Mouse (Mus musculus) embryonic facial prominence, embryonic 14.5 days (tissue): Measurements from ENCODE around the gene Adipor2. TPM values are rescaled to one million over a fixed set of nuclear protein-coding genes. Genes with fewer than 3 reads are reported as not detected.

ENCODE experiments used
- ATAC-seq: fragments of 200-750 bp; cut with Nextera tagmentation; 2 replicates; pipeline ENCODE4 v1.8.0; 2017; ENCODE audit warnings: low read depth, moderate number of reproducible peaks, moderate TSS enrichment
- DNase-seq: peaks from one replicate; pipeline ENCODE4 v3.0.0-alpha.2; 2015; ENCODE audit warnings: low spot score
- H3K27ac ChIP-seq: fragments of 300-500 bp; sonication (generic); replicated peaks from 2 replicates; pipeline ENCODE4 v1.5.1; 2014; ENCODE audit warnings: low read depth, mild to moderate bottlenecking, low read length, moderate library complexity
- H3K27me3 ChIP-seq: fragments of 300-500 bp; sonication (generic); replicated peaks from 2 replicates; pipeline ENCODE4 v1.6.1; 2014; ENCODE audit warnings: low read length; ENCODE audit not compliant: control insufficient read depth, insufficient read depth
- H3K36me3 ChIP-seq: fragments of 300-500 bp; sonication (generic); 2 replicates; pipeline ENCODE4 v1.6.1; 2014; ENCODE audit warnings: low read length, mixed read lengths; ENCODE audit not compliant: control insufficient read depth, insufficient read depth
- H3K4me1 ChIP-seq: fragments of 300-500 bp; sonication (generic); 2 replicates; pipeline ENCODE4 v1.6.1; 2014; ENCODE audit warnings: antibody characterized with exemption, low read length; ENCODE audit not compliant: control insufficient read depth, insufficient read depth
- H3K4me2 ChIP-seq: fragments of 300-500 bp; sonication (generic); 2 replicates; pipeline ENCODE4 v1.6.1; 2014; ENCODE audit warnings: low read depth, mild to moderate bottlenecking, low read length, moderate library complexity, mixed read lengths
- H3K4me3 ChIP-seq: fragments of 300-500 bp; sonication (generic); 2 replicates; pipeline ENCODE4 v1.5.1; 2014; ENCODE audit warnings: low read depth, mild to moderate bottlenecking, low read length
- H3K9ac ChIP-seq: fragments of 300-500 bp; sonication (generic); 2 replicates; pipeline ENCODE4 v1.6.1; 2014; ENCODE audit warnings: low read depth, mild to moderate bottlenecking, low read length, moderate library complexity, mixed read lengths
- H3K9me3 ChIP-seq: fragments of 300-500 bp; sonication (generic); 2 replicates; pipeline ENCODE4 v1.6.1; 2016; ENCODE audit warnings: low read length; ENCODE audit not compliant: control insufficient read depth
- WGBS: fragments of 180-500 bp; shearing (Covaris S2); extraction: QIAGEN DNeasy Blood & Tissue Kit; methylation state at CpG from one replicate; pipeline ENCODE4 v1.1.7; 2014; 5-methylcytosine and 5-hydroxymethylcytosine counted together
- polyA plus RNA-seq: library from polyadenylated mRNA; unstranded; fragments of >200 nt; fragmentation: Nextera tagmentation; extraction: Ambion mirVana; gene quantifications from 2 replicates; pipeline ENCODE4 v1.2.1, GENCODE M21; 2014

The Adipor2 gene
- polyA plus RNA-seq, 1 experiment from 2014 or later, result 30.1 TPM

GRCm38 (mm10) chr6:119314751-119315476 is 102.6 kb downstream of the Adipor2 start:
- no peaks in the 10 kb centered on the region; the same call in 1 of the 2 replicates for H3K9me3 ChIP-seq
- H3K27me3 ChIP-seq, result no peaks in the 10 kb centered on the region
- H3K4me2 ChIP-seq, result no peak overlapping the region
- H3K4me3 ChIP-seq, result no peak overlapping the region
- ATAC-seq, result no peak
- 66% methylated on average over 7 of the region's 7 CpGs for WGBS
- no peaks in the 10 kb centered on the region for H3K4me1 ChIP-seq
- no peak overlapping the region for H3K27ac ChIP-seq
- H3K9ac ChIP-seq, result no peak overlapping the region
- no peak for DNase-seq
- H3K36me3 ChIP-seq, result no peaks in the 10 kb centered on the region

GRCm38 (mm10) chr6:119313588-119314375 is 103.7 kb downstream of the Adipor2 start:
- ATAC-seq (0 out of 2 replicates have a peak, but pooled peaks have one; percentile 26), DNase-seq (no peak)
- no peak overlapping the region for H3K4me2 ChIP-seq
- no peak overlapping the region for H3K4me3 ChIP-seq
- no peaks in the 10 kb centered on the region for H3K36me3 ChIP-seq
- H3K27ac ChIP-seq, result no peak overlapping the region
- H3K4me1 ChIP-seq, result no peaks in the 10 kb centered on the region
- no peak overlapping the region for H3K9ac ChIP-seq
- H3K9me3 ChIP-seq, result no peaks in the 10 kb centered on the region
- WGBS, result 44% methylated on average over 13 of the region's 14 CpGs
- H3K27me3 ChIP-seq, result no peaks in the 10 kb centered on the region; the same call in 1 of the 2 replicates

- 64% methylated on average over 3 of the region's 3 CpGs for WGBS
- ATAC-seq (no peak), DNase-seq (no peak)
- Histone ChIP-seq H3K27me3 (no peaks in the 10 kb centered on the region; the same call in 1 of the 2 replicates), H3K9me3 (no peaks in the 10 kb centered on the region), H3K27ac (no peak overlapping the region), H3K36me3 (no peaks in the 10 kb centered on the region), H3K4me3 (no peak overlapping the region), H3K4me1 (no peaks in the 10 kb centered on the region), H3K4me2 (no peak overlapping the region), H3K9ac (no peak overlapping the region)
These were observed 104.4 kb downstream of the Adipor2 start for GRCm38 (mm10) chr6:119313096-119313495.

- ATAC-seq (no peak), DNase-seq (no peak)
- Histone ChIP-seq H3K36me3 (no peaks in the 10 kb centered on the region), H3K4me3 (no peak overlapping the region), H3K4me2 (no peak overlapping the region), H3K9ac (no peak overlapping the region), H3K27ac (no peak overlapping the region), H3K9me3 (no peaks in the 10 kb centered on the region), H3K4me1 (no peaks in the 10 kb centered on the region), H3K27me3 (no peaks in the 10 kb centered on the region; the same call in 1 of the 2 replicates)
- WGBS, result 78% methylated on average over 6 of the region's 6 CpGs
These were observed 105.1 kb downstream of the Adipor2 start for GRCm38 (mm10) chr6:119312381-119312780.

GRCm38 (mm10) chr6:119310176-119310575 is 107.3 kb downstream of the Adipor2 start:
- H3K9ac ChIP-seq, result no peak overlapping the region
- DNase-seq (no peak), ATAC-seq (no peak)
- 55% methylated on average over 9 of the region's 9 CpGs for WGBS
- no peak overlapping the region for H3K4me2 ChIP-seq
- H3K36me3 ChIP-seq, result no peaks in the 10 kb centered on the region
- no peak overlapping the region for H3K4me3 ChIP-seq
- no peaks in the 10 kb centered on the region; the same call in 1 of the 2 replicates for H3K27me3 ChIP-seq
- no peaks in the 10 kb centered on the region for H3K9me3 ChIP-seq
- H3K27ac ChIP-seq, result no peak overlapping the region
- H3K4me1 ChIP-seq, result no peaks in the 10 kb centered on the region

GRCm38 (mm10) chr6:119307867-119308413 is 109.6 kb downstream of the Adipor2 start:
- peak; percentile 15 for DNase-seq
- Histone ChIP-seq H3K4me1 (no peaks in the 10 kb centered on the region), H3K9me3 (no peaks in the 10 kb centered on the region)

GRCm38 (mm10) chr6:119303331-119303730 is 114.2 kb downstream of the Adipor2 start:
- DNase-seq, result no peak
- Histone ChIP-seq H3K9ac (no peak overlapping the region), H3K4me3 (no peak overlapping the region), H3K9me3 (no peaks in the 10 kb centered on the region), H3K27ac (no peak overlapping the region), H3K4me1 (no peaks in the 10 kb centered on the region), H3K27me3 (no peaks in the 10 kb centered on the region), H3K4me2 (no peak overlapping the region), H3K36me3 (no peaks in the 10 kb centered on the region)
- ATAC-seq, result no peak
- WGBS, result 85% methylated on average over 6 of the region's 6 CpGs

More at GRCm38 (mm10) chr6:119307867-119308413, 109.6 kb downstream of the Adipor2 start:
- Histone ChIP-seq H3K4me2 (no peak overlapping the region), H3K36me3 (no peaks in the 10 kb centered on the region), H3K9ac (no peak overlapping the region), H3K27ac (no peak overlapping the region), H3K4me3 (no peak overlapping the region), H3K27me3 (no peaks in the 10 kb centered on the region; the same call in 1 of the 2 replicates)
- 41% methylated on average over 10 of the region's 10 CpGs for WGBS
- ATAC-seq, result no peak
